Mouse (Mus musculus): ENCODE data around the gene Gpr62. TPM values are rescaled to one million over a fixed set of nuclear protein-coding genes. Genes with fewer than 3 reads are reported as not detected.
A peak's percentile ranks its signal among the peaks of the same experiment; 100 is the strongest.

The Gpr62 gene
- polyA plus RNA-seq, 1 experiment from 2014 or later: 0.12 TPM

DNA sequence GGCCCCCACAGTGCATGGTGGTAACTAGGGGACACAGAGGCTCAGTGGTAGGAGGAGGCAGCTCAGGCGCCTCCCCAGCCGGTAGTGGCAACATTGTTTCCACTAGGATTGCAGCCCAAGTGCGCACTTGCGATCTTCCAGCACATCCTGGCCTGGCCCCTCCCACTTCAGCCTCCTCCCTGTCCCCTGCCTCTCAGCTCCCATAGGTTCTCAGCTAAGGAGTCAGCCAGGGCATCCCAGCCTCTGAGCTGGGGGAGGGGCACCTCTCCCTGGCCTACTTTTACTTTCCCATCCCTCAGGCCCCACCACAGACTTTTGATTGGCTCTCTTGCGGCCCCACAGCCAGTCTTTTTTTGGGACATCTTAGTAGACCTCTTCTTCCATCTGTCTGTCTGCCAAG, 6.2 kb upstream of the Gpr62 start:
- Histone ChIP-seq H3K9me3 (ENCODE audit: control insufficient read depth, low read length) (no peaks in the 10 kb centered on the region), H3K4me1 (ENCODE audit: control insufficient read depth, insufficient read depth, low read length) (peaks cover 21% of the 10 kb centered on the region), H3K27ac (ENCODE audit: low read depth, low read length) (no peak overlapping the region), H3K4me3 (ENCODE audit: low read depth, low read length) (no peak overlapping the region), H3K4me2 (no peak overlapping the region), H3K27me3 (ENCODE audit: control insufficient read depth, insufficient read depth, low read length) (no peaks in the 10 kb centered on the region), H3K9ac (ENCODE audit: low read length) (no peak overlapping the region), H3K36me3 (ENCODE audit: control insufficient read depth, insufficient read depth, low read length) (no peaks in the 10 kb centered on the region)
- 11% methylated on average over 5 of the region's 5 CpGs for WGBS
- ATAC-seq (ENCODE audit: low FRiP score) (no peak), DNase-seq (ENCODE audit: low spot score, missing footprints) (no peak)

DNA sequence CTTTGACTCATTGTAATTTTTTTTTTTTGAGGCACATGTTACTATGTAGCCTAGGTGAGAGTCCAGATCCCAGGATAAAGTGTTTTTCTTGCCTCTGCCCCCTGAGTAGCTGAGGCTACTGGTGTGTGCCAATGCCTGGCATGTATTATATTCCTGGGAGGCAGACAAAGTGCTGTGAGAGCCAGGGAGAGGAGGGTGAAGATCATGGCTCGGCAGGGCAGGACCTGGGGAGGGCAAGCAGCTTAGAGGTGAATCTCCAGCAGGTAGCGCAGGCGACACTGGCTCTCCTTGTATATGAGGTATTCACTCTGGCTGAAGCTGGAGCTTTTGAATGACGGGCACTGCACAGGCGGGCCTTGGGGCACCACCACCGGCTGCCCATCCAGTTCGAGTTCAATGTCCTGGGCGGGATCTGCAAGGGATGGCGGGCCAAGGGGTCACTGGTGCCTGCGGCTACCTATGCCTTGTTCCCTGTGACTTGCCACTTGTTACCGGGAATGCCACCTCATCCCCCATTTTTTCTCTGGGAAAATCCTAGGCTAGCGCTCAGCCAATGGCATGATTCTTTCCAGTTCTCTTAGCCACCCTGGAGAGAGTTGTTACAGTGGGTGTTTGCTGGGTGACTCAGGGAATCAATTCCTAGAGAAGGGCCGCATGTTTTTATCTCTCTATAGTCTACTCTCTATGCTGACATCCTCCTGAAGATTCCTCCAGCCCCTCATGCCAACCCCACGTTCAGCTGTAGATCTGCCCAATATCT, 5.4 kb upstream of the Gpr62 start:
- Histone ChIP-seq H3K9ac (ENCODE audit: low read length) (no peak overlapping the region; the same call in 1 of the 2 replicates), H3K9me3 (ENCODE audit: control insufficient read depth, low read length) (no peaks in the 10 kb centered on the region), H3K4me3 (ENCODE audit: low read depth, low read length) (no peak overlapping the region), H3K27ac (ENCODE audit: low read depth, low read length) (no peak overlapping the region), H3K4me2 (no peak overlapping the region), H3K36me3 (ENCODE audit: control insufficient read depth, insufficient read depth, low read length) (no peaks in the 10 kb centered on the region), H3K4me1 (ENCODE audit: control insufficient read depth, insufficient read depth, low read length) (peaks cover 17% of the 10 kb centered on the region), H3K27me3 (ENCODE audit: control insufficient read depth, insufficient read depth, low read length) (no peaks in the 10 kb centered on the region; the same call in 1 of the 2 replicates)
- ATAC-seq (ENCODE audit: low FRiP score) (no peak), DNase-seq (ENCODE audit: low spot score, missing footprints) (no peak)
- WGBS: 67% methylated on average over 14 of the region's 14 CpGs

DNA sequence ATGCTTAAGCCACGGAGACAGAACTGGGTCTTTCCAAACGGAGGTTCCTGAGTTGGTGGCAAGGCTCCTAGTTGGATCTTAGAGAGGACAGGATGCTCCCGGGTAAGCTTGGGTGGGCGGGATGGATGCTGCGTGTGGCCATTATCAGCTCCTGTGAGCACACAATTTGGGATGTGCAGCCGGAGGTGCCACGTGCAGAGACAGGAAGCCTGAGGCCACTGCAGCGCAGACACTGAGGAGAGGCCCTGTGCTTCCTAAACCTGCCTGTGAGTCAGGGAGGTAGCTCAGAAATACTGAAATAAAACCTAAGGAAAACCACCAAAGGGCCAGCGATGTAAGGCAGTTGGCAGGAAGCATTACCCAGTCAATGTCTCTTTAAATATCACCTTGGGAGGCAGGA, 4.0 kb upstream of the Gpr62 start:
- ATAC-seq (ENCODE audit: low FRiP score) (no peak), DNase-seq (ENCODE audit: low spot score, missing footprints) (no peak)
- H3K9me3 ChIP-seq (ENCODE audit: control insufficient read depth, low read length): no peaks in the 10 kb centered on the region
- no peak overlapping the region for H3K4me2 ChIP-seq
- H3K27ac ChIP-seq (ENCODE audit: low read depth, low read length): no peak overlapping the region
- no peak overlapping the region for H3K9ac ChIP-seq (ENCODE audit: low read length)
- H3K27me3 ChIP-seq (ENCODE audit: control insufficient read depth, insufficient read depth, low read length): peaks cover 3% of the 10 kb centered on the region
- no peaks in the 10 kb centered on the region for H3K36me3 ChIP-seq (ENCODE audit: control insufficient read depth, insufficient read depth, low read length)
- WGBS: 80% methylated on average over 9 of the region's 9 CpGs
- H3K4me3 ChIP-seq (ENCODE audit: low read depth, low read length): no peak overlapping the region
- peaks cover 18% of the 10 kb centered on the region for H3K4me1 ChIP-seq (ENCODE audit: control insufficient read depth, insufficient read depth, low read length)

DNA sequence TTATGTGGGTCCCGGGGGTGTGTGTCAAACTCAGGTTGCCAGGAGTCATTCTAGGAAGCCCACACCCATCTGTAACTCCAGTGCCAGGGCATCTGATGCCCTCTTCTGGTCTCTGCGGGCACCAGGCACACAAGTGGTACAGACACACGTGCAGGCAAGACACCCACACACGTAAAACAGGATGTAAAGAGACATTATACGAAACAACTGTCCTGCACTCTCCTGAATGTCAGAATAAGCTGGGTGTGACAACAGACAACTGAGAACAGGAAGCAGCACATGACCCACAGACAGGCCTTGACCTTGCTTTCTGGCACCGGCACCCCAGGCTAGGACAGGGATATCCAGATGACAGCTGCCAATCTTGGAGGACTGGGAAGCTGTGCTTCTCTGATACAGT, 3.6 kb upstream of the Gpr62 start:
- no peaks in the 10 kb centered on the region; the same call in 1 of the 2 replicates for H3K36me3 ChIP-seq (ENCODE audit: control insufficient read depth, insufficient read depth, low read length)
- H3K9me3 ChIP-seq (ENCODE audit: control insufficient read depth, low read length): no peaks in the 10 kb centered on the region
- H3K27me3 ChIP-seq (ENCODE audit: control insufficient read depth, insufficient read depth, low read length): peaks cover 3% of the 10 kb centered on the region
- 78% methylated on average over 6 of the region's 6 CpGs for WGBS
- no peak overlapping the region for H3K4me2 ChIP-seq
- DNase-seq (ENCODE audit: low spot score, missing footprints) (no peak), ATAC-seq (ENCODE audit: low FRiP score) (no peak)
- H3K9ac ChIP-seq (ENCODE audit: low read length): no peak overlapping the region
- H3K4me3 ChIP-seq (ENCODE audit: low read depth, low read length): no peak overlapping the region
- H3K27ac ChIP-seq (ENCODE audit: low read depth, low read length): no peak overlapping the region
- H3K4me1 ChIP-seq (ENCODE audit: control insufficient read depth, insufficient read depth, low read length): peaks cover 18% of the 10 kb centered on the region

DNA sequence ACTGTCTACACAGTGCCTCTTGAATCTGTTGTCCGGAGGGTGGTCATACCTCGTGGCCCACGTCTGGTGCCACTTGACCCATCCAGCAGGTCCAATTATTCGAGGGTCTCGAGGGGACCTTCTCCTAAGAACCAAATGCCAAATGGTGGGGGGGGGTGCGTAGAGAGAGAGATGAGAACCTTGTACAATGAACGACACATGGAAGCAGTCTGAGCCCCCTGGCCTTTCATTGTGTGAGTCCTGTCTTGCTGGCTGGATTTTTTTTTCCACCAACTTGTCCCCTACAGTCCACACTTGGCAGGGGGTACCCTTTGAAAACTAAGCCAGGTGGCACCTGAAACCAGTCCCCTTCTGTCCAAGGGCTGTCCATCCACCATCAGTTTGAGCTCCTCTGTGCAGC, 2.0 kb upstream of the Gpr62 start:
- no peak for ATAC-seq (ENCODE audit: low FRiP score)
- H3K4me1 ChIP-seq (ENCODE audit: control insufficient read depth, insufficient read depth, low read length): peaks cover 16% of the 10 kb centered on the region
- H3K9me3 ChIP-seq (ENCODE audit: control insufficient read depth, low read length): no peaks in the 10 kb centered on the region
- peaks cover 7% of the 10 kb centered on the region for H3K36me3 ChIP-seq (ENCODE audit: control insufficient read depth, insufficient read depth, low read length)
- DNase-seq (ENCODE audit: low spot score, missing footprints): peak; percentile 53
- 87% methylated on average over 7 of the region's 7 CpGs for WGBS
- H3K9ac ChIP-seq (ENCODE audit: low read length): no peak overlapping the region
- no peak overlapping the region for H3K4me3 ChIP-seq (ENCODE audit: low read depth, low read length)
- H3K27ac ChIP-seq (ENCODE audit: low read depth, low read length): no peak overlapping the region
- no peak overlapping the region for H3K4me2 ChIP-seq
- peaks cover 7% of the 10 kb centered on the region for H3K27me3 ChIP-seq (ENCODE audit: control insufficient read depth, insufficient read depth, low read length)

DNA sequence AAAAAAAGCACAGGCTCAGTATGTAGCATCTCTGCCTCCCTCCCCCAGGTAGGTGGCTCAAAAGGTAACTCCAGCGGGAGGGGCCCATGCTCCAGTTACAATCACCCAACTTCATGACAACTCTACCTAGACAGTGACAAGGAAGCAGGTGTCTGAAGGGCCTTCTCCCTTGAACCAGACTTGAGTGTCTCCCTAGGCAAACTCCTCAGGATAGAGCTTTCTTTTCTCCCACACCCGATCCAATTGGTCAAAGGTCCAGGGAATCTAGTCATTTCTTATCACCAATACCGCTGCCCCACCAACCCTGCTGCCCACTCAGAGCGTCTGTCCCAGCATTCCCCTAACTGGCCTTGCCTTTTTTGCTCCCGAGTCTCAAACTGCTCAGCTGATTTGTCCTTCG, 983 bp upstream of the Gpr62 start:
- Histone ChIP-seq H3K4me2 (no peak overlapping the region), H3K9me3 (ENCODE audit: control insufficient read depth, low read length) (no peaks in the 10 kb centered on the region), H3K4me1 (ENCODE audit: control insufficient read depth, insufficient read depth, low read length) (peaks cover 13% of the 10 kb centered on the region), H3K36me3 (ENCODE audit: control insufficient read depth, insufficient read depth, low read length) (peaks cover 15% of the 10 kb centered on the region), H3K4me3 (ENCODE audit: low read depth, low read length) (no peak overlapping the region), H3K27me3 (ENCODE audit: control insufficient read depth, insufficient read depth, low read length) (peaks cover 7% of the 10 kb centered on the region), H3K27ac (ENCODE audit: low read depth, low read length) (no peak overlapping the region), H3K9ac (ENCODE audit: low read length) (no peak overlapping the region)
- DNase-seq (ENCODE audit: low spot score, missing footprints) (no peak), ATAC-seq (ENCODE audit: low FRiP score) (no peak)
- 87% methylated on average over 6 of the region's 6 CpGs for WGBS

DNA sequence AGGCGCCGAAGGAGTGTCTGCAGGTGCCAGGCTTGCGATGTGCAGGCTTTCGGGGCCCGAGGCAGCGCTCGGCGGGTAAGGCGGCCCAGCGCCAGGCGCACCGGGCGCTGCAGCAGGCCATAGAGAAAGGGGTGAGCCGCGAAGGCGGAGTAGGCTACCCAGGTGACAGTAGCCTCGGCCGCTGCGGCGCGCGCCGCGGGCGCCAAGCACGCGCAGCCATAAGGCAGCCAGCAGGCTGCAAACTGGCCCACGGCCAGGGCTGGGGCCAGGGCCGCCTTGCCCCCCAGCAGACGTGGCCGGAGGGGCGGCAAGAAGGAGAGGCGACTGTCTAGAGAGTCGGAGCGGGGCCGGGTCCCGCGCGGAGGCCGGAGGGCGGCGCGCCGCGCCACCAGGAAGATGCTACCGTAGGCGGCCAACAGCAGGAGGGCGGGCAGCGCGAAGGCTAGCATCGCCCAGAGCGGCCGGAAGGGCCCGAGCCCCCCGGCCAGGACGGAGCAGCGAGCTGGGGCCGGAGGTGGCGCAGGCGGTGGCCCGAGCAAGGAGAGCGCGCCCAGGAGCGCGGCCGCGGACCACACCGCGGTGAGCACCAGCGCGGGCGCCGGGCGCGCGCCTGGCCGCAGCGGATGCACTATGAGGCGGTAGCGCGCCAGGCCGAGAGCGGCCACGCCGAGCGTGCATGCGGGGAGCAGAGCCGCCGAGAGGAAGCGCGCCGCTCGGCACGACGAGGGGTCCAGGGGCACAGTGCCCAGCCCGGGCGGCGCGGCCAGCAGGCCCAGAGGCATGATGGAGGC, 792 bp downstream of the Gpr62 start:
- H3K4me3 ChIP-seq (ENCODE audit: low read depth, low read length): peak overlapping the region; percentile 38
- no peaks in the 10 kb centered on the region for H3K9me3 ChIP-seq (ENCODE audit: control insufficient read depth, low read length)
- H3K9ac ChIP-seq (ENCODE audit: low read length): peak overlapping the region; percentile 70
- peak overlapping the region; percentile 59 for H3K27ac ChIP-seq (ENCODE audit: low read depth, low read length)
- peaks cover 13% of the 10 kb centered on the region for H3K4me1 ChIP-seq (ENCODE audit: control insufficient read depth, insufficient read depth, low read length)
- peaks cover 7% of the 10 kb centered on the region for H3K27me3 ChIP-seq (ENCODE audit: control insufficient read depth, insufficient read depth, low read length)
- WGBS: 1% methylated on average over 98 of the region's 99 CpGs
- H3K4me2 ChIP-seq: peak overlapping the region; percentile 79
- ATAC-seq (ENCODE audit: low FRiP score) (peak; percentile 86), DNase-seq (ENCODE audit: low spot score, missing footprints) (peak; percentile 96)
- H3K36me3 ChIP-seq (ENCODE audit: control insufficient read depth, insufficient read depth, low read length): peaks cover 21% of the 10 kb centered on the region

DNA sequence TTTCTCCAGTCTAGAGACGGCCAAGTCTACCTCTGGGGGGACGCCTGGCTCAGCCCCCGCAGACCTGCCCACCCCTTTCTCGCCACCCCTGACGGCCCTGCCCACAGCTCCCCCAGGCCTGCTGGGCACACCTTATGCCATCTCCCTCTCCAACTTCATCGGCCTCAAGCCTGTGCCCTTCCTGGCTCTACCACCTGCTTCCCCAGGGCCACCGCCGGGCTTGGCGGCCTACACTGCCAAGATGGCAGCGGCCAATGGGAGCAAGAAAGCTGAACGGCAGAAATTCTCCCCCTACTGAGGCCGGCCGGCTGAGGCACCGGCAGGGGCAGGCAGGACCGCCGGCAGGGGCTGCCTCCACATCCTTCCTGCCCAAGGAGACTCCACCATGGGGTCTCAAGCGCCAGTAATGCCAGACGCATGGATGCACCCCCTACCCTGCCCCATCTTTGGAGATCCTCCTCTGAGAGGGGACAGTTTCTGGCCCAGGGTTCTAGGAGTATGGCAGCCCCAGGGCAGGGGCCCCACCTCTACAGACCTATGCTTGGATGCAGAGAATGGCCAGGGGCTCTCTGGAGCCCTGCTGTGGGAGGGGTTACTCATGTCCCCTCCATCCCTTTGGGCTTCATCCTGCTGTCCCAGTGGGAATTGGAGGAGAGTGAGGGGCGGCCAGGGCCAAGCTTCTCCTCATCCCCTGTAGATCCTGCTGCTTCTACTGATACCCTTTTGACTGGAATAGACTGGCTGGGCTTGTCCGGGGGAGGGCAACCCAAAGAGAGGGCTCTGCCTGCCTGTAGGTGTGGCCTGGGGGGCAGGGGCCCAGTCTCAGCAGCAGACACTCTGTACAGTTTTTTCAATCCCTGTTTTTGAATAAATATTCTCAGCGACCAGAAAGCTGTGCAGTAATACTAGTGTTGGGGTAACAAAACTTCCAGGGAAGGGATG, 2.3 kb downstream of the Gpr62 start:
- no peak overlapping the region for H3K4me2 ChIP-seq
- peaks cover 23% of the 10 kb centered on the region for H3K36me3 ChIP-seq (ENCODE audit: control insufficient read depth, insufficient read depth, low read length)

More for the DNA sequence above, 2.3 kb downstream of the Gpr62 start:
- Histone ChIP-seq H3K4me1 (ENCODE audit: control insufficient read depth, insufficient read depth, low read length) (peaks cover 25% of the 10 kb centered on the region), H3K27ac (ENCODE audit: low read depth, low read length) (no peak overlapping the region), H3K27me3 (ENCODE audit: control insufficient read depth, insufficient read depth, low read length) (peaks cover 7% of the 10 kb centered on the region), H3K9ac (ENCODE audit: low read length) (no peak overlapping the region), H3K9me3 (ENCODE audit: control insufficient read depth, low read length) (no peaks in the 10 kb centered on the region), H3K4me3 (ENCODE audit: low read depth, low read length) (no peak overlapping the region)
- 86% methylated on average over 21 of the region's 21 CpGs for WGBS
- DNase-seq (ENCODE audit: low spot score, missing footprints) (peak; percentile 86), ATAC-seq (ENCODE audit: low FRiP score) (no peak)
